Mouse (Mus musculus): ENCODE results near the gene Gm10058. TPM values are rescaled to one million over a fixed set of nuclear protein-coding genes. Genes with fewer than 3 reads are reported as not detected.

Gm10058 gene
- polyA plus RNA-seq (2015; fragmentation: Illumina TruSeq; extraction: RNeasy Lipid Tissue Mini Kit (QIAGEN cat#74804); ENCODE audit: low read depth, low replicate concordance) = not detected

DNA sequence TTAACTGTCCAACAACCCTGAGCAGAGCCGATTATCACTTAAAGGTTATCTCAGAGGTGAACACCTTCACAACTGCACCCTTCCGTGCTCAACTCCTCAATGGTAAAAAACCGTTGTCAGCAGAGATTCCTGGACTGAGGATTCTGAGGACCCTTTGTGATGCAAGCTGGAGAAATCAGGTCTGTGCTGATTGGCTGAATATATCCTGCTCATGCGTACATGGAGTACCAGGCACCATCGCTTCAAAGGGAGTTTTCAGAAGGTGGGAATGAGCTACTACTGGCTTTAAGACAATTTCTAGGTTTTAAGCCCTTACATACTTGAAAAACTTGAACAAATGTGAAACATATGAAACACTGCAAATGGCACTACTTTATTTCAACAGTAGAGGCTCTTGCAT is at the start of gene Gm10058:
Gene Gm10058, minus strand, starts transcription at position 101 of the 400 bp plus-strand sequence.

